Mouse (Mus musculus) hindbrain, postnatal 0 days (tissue): ENCODE measurements at regions not wholly inside any gene's neighbourhood (a gene's known extent, or its start where the extent isn't known, plus 50 kb on each side); places are given as distances from the start of the nearest gene placed in this dataset.

Experiments
- ATAC-seq: fragments of 200-750 bp; cut with Nextera tagmentation; 2 replicates; pipeline ENCODE4 v1.8.0; 2017; ENCODE audit warnings: mild to moderate bottlenecking, moderate TSS enrichment, moderate library complexity
- DNase-seq: peaks from one replicate; pipeline ENCODE4 v3.0.0-alpha.2; 2015; ENCODE audit warnings: low spot score
- H3K27ac ChIP-seq: fragments of 300-500 bp; sonication (generic); 2 replicates; pipeline ENCODE4 v1.5.1; 2014; ENCODE audit warnings: mild to moderate bottlenecking
- H3K27me3 ChIP-seq: fragments of 300-500 bp; sonication (generic); 2 replicates; pipeline ENCODE4 v1.6.1; 2014; ENCODE audit warnings: low read length, mixed read lengths; ENCODE audit not compliant: insufficient read depth
- H3K36me3 ChIP-seq: fragments of 300-500 bp; sonication (generic); 2 replicates; pipeline ENCODE4 v1.6.1; 2014; ENCODE audit warnings: low read length, mixed read lengths; ENCODE audit not compliant: insufficient read depth
- H3K4me1 ChIP-seq: fragments of 300-500 bp; sonication (generic); 2 replicates; pipeline ENCODE4 v1.6.1; 2014; ENCODE audit warnings: antibody characterized with exemption, low read length, mixed read lengths; ENCODE audit not compliant: insufficient read depth
- H3K4me2 ChIP-seq: fragments of 300-500 bp; sonication (generic); 2 replicates; pipeline ENCODE4 v1.6.1; 2014; ENCODE audit warnings: low read depth, mild to moderate bottlenecking, low read length, moderate library complexity, mixed read lengths
- H3K4me3 ChIP-seq: fragments of 300-500 bp; sonication (generic); 2 replicates; pipeline ENCODE4 v1.5.1; 2014; ENCODE audit warnings: low read length
- H3K9ac ChIP-seq: fragments of 300-500 bp; sonication (generic); replicated peaks from 2 replicates; pipeline ENCODE4 v1.6.1; 2014; ENCODE audit warnings: mild to moderate bottlenecking, low read length, moderate library complexity, mixed read lengths
- H3K9me3 ChIP-seq: fragments of 300-500 bp; sonication (generic); 2 replicates; pipeline ENCODE4 v1.6.1; 2016; ENCODE audit warnings: low read length, mixed read lengths
- CTCF ChIP-seq: IDR thresholded peaks from 2 replicates; pipeline ENCODE4 v1.5.1; 2016; ENCODE audit warnings: antibody characterized with exemption, control low read depth, low read depth
- WGBS: fragments of 180-500 bp; shearing (Covaris S2); extraction: QIAGEN DNeasy Blood & Tissue Kit; methylation state at CpG from one replicate; pipeline ENCODE4 v1.1.7; 2014; 5-methylcytosine and 5-hydroxymethylcytosine counted together

GRCm38 (mm10) chr9:52853338-52853737 is 173.8 kb upstream of the AI593442 start:
- no peak for DNase-seq
- Histone ChIP-seq H3K9ac (no peak overlapping the region), H3K4me1 (no peaks in the 10 kb centered on the region), H3K4me2 (no peak overlapping the region), H3K4me3 (no peak overlapping the region), H3K9me3 (no peaks in the 10 kb centered on the region), H3K27ac (no peak overlapping the region), H3K27me3 (no peaks in the 10 kb centered on the region), H3K36me3 (no peaks in the 10 kb centered on the region)
- no peak for TF ChIP-seq CTCF
- 73% methylated on average over 6 of the region's 6 CpGs for WGBS
- ATAC-seq, result no peak

GRCm38 (mm10) chr9:52850552-52850951 is 171.0 kb upstream of the AI593442 start:
- Histone ChIP-seq H3K9ac (no peak overlapping the region), H3K9me3 (no peaks in the 10 kb centered on the region), H3K27ac (no peak overlapping the region), H3K4me3 (no peak overlapping the region), H3K36me3 (no peaks in the 10 kb centered on the region), H3K27me3 (no peaks in the 10 kb centered on the region), H3K4me2 (no peak overlapping the region), H3K4me1 (no peaks in the 10 kb centered on the region)
- whole genome bisulfite sequencing, result 82% methylated on average over 2 of the region's 2 CpGs
- no peak for DNase-seq
- no peak for ATAC-seq
- no peak for TF ChIP-seq CTCF

GRCm38 (mm10) chr9:52849931-52850330 is 170.4 kb upstream of the AI593442 start:
- no peak for DNase-seq
- WGBS, result 58% methylated on average over 3 of the region's 3 CpGs

GRCm38 (mm10) chr9:52841105-52841504 is 161.5 kb upstream of the AI593442 start:
- Histone ChIP-seq H3K4me1 (no peaks in the 10 kb centered on the region), H3K27me3 (no peaks in the 10 kb centered on the region), H3K36me3 (no peaks in the 10 kb centered on the region), H3K9ac (no peak overlapping the region), H3K9me3 (no peaks in the 10 kb centered on the region), H3K4me2 (no peak overlapping the region), H3K4me3 (no peak overlapping the region), H3K27ac (no peak overlapping the region)
- WGBS, result 85% methylated on average over 4 of the region's 4 CpGs
- DNase-seq (no peak), ATAC-seq (no peak)
- TF ChIP-seq CTCF, result no peak

More at GRCm38 (mm10) chr9:52849931-52850330, 170.4 kb upstream of the AI593442 start:
- Histone ChIP-seq H3K27me3 (no peaks in the 10 kb centered on the region), H3K9me3 (no peaks in the 10 kb centered on the region), H3K27ac (no peak overlapping the region), H3K9ac (no peak overlapping the region), H3K4me2 (no peak overlapping the region), H3K36me3 (no peaks in the 10 kb centered on the region), H3K4me3 (no peak overlapping the region), H3K4me1 (no peaks in the 10 kb centered on the region)
- no peak for TF ChIP-seq CTCF
- ATAC-seq, result no peak

- Histone ChIP-seq H3K27ac (no peak overlapping the region), H3K36me3 (no peaks in the 10 kb centered on the region), H3K4me3 (no peak overlapping the region), H3K27me3 (no peaks in the 10 kb centered on the region), H3K4me2 (no peak overlapping the region), H3K9me3 (no peaks in the 10 kb centered on the region), H3K9ac (no peak overlapping the region), H3K4me1 (no peaks in the 10 kb centered on the region)
- ATAC-seq, result no peak
- TF ChIP-seq CTCF, result no peak
- DNase-seq, result no peak
These were observed 160.4 kb upstream of the AI593442 start for GRCm38 (mm10) chr9:52839996-52840395.

GRCm38 (mm10) chr9:52836151-52836630 is 156.6 kb upstream of the AI593442 start:
- Histone ChIP-seq H3K27me3 (no peaks in the 10 kb centered on the region), H3K9me3 (no peaks in the 10 kb centered on the region), H3K4me1 (no peaks in the 10 kb centered on the region), H3K36me3 (no peaks in the 10 kb centered on the region), H3K9ac (no peak overlapping the region), H3K27ac (no peak overlapping the region), H3K4me3 (no peak overlapping the region), H3K4me2 (no peak overlapping the region)
- no peak for TF ChIP-seq CTCF
- WGBS, result 78% methylated on average over 6 of the region's 6 CpGs
- no peak for DNase-seq
- no peak for ATAC-seq

GRCm38 (mm10) chr9:52835481-52836150 is 156.0 kb upstream of the AI593442 start:
- H3K27ac ChIP-seq, result no peak overlapping the region
- WGBS, result 76% methylated on average over 8 of the region's 8 CpGs
- TF ChIP-seq CTCF, result no peak
- ATAC-seq (no peak), DNase-seq (no peak)
- no peaks in the 10 kb centered on the region for H3K36me3 ChIP-seq
- H3K9ac ChIP-seq, result no peak overlapping the region
- no peaks in the 10 kb centered on the region for H3K4me1 ChIP-seq
- H3K27me3 ChIP-seq, result no peaks in the 10 kb centered on the region
- H3K9me3 ChIP-seq, result no peaks in the 10 kb centered on the region
- H3K4me3 ChIP-seq, result no peak overlapping the region
- no peak overlapping the region for H3K4me2 ChIP-seq
